Mouse (Mus musculus) MEL (cell line): ENCODE results near the gene Dpf2. TPM values are rescaled to one million over a fixed set of nuclear protein-coding genes. Genes with fewer than 3 reads are reported as not detected.
A peak's percentile ranks its signal among the peaks of the same experiment; 100 is the strongest.

Experiments used
- DNase-seq: peaks from one replicate; pipeline ENCODE4 v3.0.0; 2011; ENCODE audit warnings: low read depth, low spot score
- H3K27ac ChIP-seq: 2 replicates; pipeline ENCODE4 v1.5.1; 2012; ENCODE audit warnings: low read depth, mild to moderate bottlenecking, control low read depth, low read length, moderate library complexity; ENCODE audit not compliant: control insufficient read depth
- H3K27me3 ChIP-seq, 2 experiments: fragments of 150-350 bp in 1 of 2; sonication (generic) in 1 of 2; 2 replicates each; pipeline ENCODE4 v1.6.1; 2012; ENCODE audit warnings: low read length in 2 of 2, mild to moderate bottlenecking in 2 of 2, improper control_type of control experiment in 1 of 2, moderate library complexity in 1 of 2; ENCODE audit not compliant: insufficient read depth in 2 of 2, control insufficient read depth in 1 of 2
- H3K36me3 ChIP-seq, 2 experiments: 2 replicates each; pipeline ENCODE4 v1.6.1; 2012 to 2014; ENCODE audit warnings: low read length in 2 of 2, improper control_type of control experiment in 1 of 2, inconsistent platforms in 1 of 2, mild to moderate bottlenecking in 1 of 2; ENCODE audit not compliant: insufficient read depth in 2 of 2, control insufficient read depth in 1 of 2
- H3K4me1 ChIP-seq, 2 experiments: fragments of 150-350 bp in 1 of 2; sonication (generic) in 1 of 2; 2 replicates each; pipeline ENCODE4 v1.6.1; 2012; ENCODE audit warnings: low read length in 2 of 2, improper control_type of control experiment in 1 of 2, mild to moderate bottlenecking in 1 of 2; ENCODE audit not compliant: insufficient read depth in 2 of 2, control insufficient read depth in 1 of 2
- H3K4me3 ChIP-seq, 2 experiments: fragments of 150-350 bp in 1 of 2; sonication (generic) in 1 of 2; 2 replicates each; pipeline ENCODE4 v1.5.1; 2012; ENCODE audit warnings: low read depth in 2 of 2, low read length in 2 of 2, mild to moderate bottlenecking in 2 of 2, moderate library complexity in 2 of 2, control low read depth in 1 of 2, improper control_type of control experiment in 1 of 2; ENCODE audit not compliant: control insufficient read depth in 1 of 2, insufficient read depth in 1 of 2
- H3K79me2 ChIP-seq: 2 replicates; pipeline ENCODE4 v1.6.1; 2012; ENCODE audit warnings: mild to moderate bottlenecking, low read length, moderate library complexity; ENCODE audit not compliant: control insufficient read depth, poor library complexity, insufficient read depth
- H3K9ac ChIP-seq: 2 replicates; pipeline ENCODE4 v1.6.1; 2012; ENCODE audit warnings: low read depth, mild to moderate bottlenecking, control low read depth, low read length, moderate library complexity; ENCODE audit not compliant: control insufficient read depth, poor library complexity, severe bottlenecking
- H3K9me3 ChIP-seq: fragments of 150-350 bp; sonication (generic); replicated peaks from 2 replicates; pipeline ENCODE4 v1.6.1; 2012; ENCODE audit warnings: mild to moderate bottlenecking, low read length, improper control_type of control experiment, moderate library complexity; ENCODE audit not compliant: insufficient read depth
- BHLHE40 ChIP-seq: IDR thresholded peaks from 2 replicates; pipeline ENCODE4 v1.6.1; 2012; ENCODE audit warnings: low read depth, mild to moderate bottlenecking, inconsistent platforms, low read length, improper control_type of control experiment, borderline replicate concordance
- CHD1 ChIP-seq: IDR thresholded peaks from 2 replicates; pipeline ENCODE4 v1.6.1; 2012; ENCODE audit warnings: low read depth, mild to moderate bottlenecking, inconsistent platforms, low read length, improper control_type of control experiment
- CTCF ChIP-seq, 3 experiments: IDR thresholded peaks in 2 of 3; conservative IDR thresholded peaks in 1 of 3; 2 replicates each; pipeline ENCODE4 v1.5.1; 2011 to 2012; ENCODE audit warnings: low read length in 3 of 3, low read depth in 2 of 3, mild to moderate bottlenecking in 2 of 3, improper control_type of control experiment in 1 of 3, inconsistent platforms in 1 of 3, mixed read lengths in 1 of 3, moderate library complexity in 1 of 3; ENCODE audit not compliant: control insufficient read depth in 1 of 3, insufficient read depth in 1 of 3, poor library complexity in 1 of 3, severe bottlenecking in 1 of 3
- ELF1 ChIP-seq: IDR thresholded peaks from 2 replicates; pipeline ENCODE4 v1.6.1; 2014; ENCODE audit warnings: low read depth, mild to moderate bottlenecking, inconsistent platforms, low read length, improper control_type of control experiment, moderate library complexity
- EP300 ChIP-seq, 2 experiments: IDR thresholded peaks; 2 replicates each; pipeline ENCODE4 v1.6.1; 2011; ENCODE audit warnings: improper control_type of control experiment in 2 of 2, low read length in 2 of 2, low read depth in 1 of 2, mild to moderate bottlenecking in 1 of 2
- ETS1 ChIP-seq: IDR thresholded peaks from 2 replicates; pipeline ENCODE4 v1.6.1; 2012; ENCODE audit warnings: low read depth, mild to moderate bottlenecking, inconsistent platforms, low read length, improper control_type of control experiment, moderate library complexity
- GABPA ChIP-seq: IDR thresholded peaks from 2 replicates; pipeline ENCODE4 v1.6.1; 2012; ENCODE audit warnings: low read depth, mild to moderate bottlenecking, inconsistent platforms, low read length, improper control_type of control experiment, moderate library complexity
- GATA1 ChIP-seq: IDR thresholded peaks from 2 replicates; pipeline ENCODE4 v1.6.1; 2011; ENCODE audit warnings: low read depth, low read length, improper control_type of control experiment
- HCFC1 ChIP-seq: IDR thresholded peaks from 2 replicates; pipeline ENCODE4 v1.6.1; 2012; ENCODE audit warnings: low read depth, mild to moderate bottlenecking, inconsistent platforms, low read length, improper control_type of control experiment, moderate library complexity
- JUND ChIP-seq: IDR thresholded peaks from 2 replicates; pipeline ENCODE4 v1.6.1; 2011; ENCODE audit warnings: low read depth, mild to moderate bottlenecking, improper control_type of control experiment, low read length
- MAFK ChIP-seq: IDR thresholded peaks from 2 replicates; pipeline ENCODE4 v1.6.1; 2011; ENCODE audit warnings: low read depth, mild to moderate bottlenecking, low read length, improper control_type of control experiment, borderline replicate concordance
- MAX ChIP-seq: IDR thresholded peaks from 2 replicates; pipeline ENCODE4 v1.6.1; 2011; ENCODE audit warnings: low read length, improper control_type of control experiment
- MAZ ChIP-seq: IDR thresholded peaks from 2 replicates; pipeline ENCODE4 v1.6.1; 2012; ENCODE audit warnings: low read depth, mild to moderate bottlenecking, inconsistent platforms, low read length, improper control_type of control experiment
- MXI1 ChIP-seq: IDR thresholded peaks from 2 replicates; pipeline ENCODE4 v1.6.1; 2011; ENCODE audit warnings: mild to moderate bottlenecking, low read depth, low read length, improper control_type of control experiment
- MYB ChIP-seq: IDR thresholded peaks from 2 replicates; pipeline ENCODE4 v1.6.1; 2011; ENCODE audit warnings: mild to moderate bottlenecking, low read depth, low read length, improper control_type of control experiment
- MYC ChIP-seq: IDR thresholded peaks from 2 replicates; pipeline ENCODE4 v1.6.1; 2011; ENCODE audit warnings: low read depth, mild to moderate bottlenecking, low read length, improper control_type of control experiment, moderate library complexity
- NELFE ChIP-seq: IDR thresholded peaks from 2 replicates; pipeline ENCODE4 v1.6.1; 2011; ENCODE audit warnings: low read depth, low read length, improper control_type of control experiment
- NRF1 ChIP-seq: IDR thresholded peaks from 2 replicates; pipeline ENCODE4 v1.6.1; 2014; ENCODE audit warnings: low read depth, mild to moderate bottlenecking, inconsistent platforms, low read length, improper control_type of control experiment, moderate library complexity; ENCODE audit not compliant: poor library complexity, insufficient read depth, severe bottlenecking
- POLR2AphosphoS5 ChIP-seq: IDR thresholded peaks from 2 replicates; pipeline ENCODE4 v1.6.1; 2012; ENCODE audit warnings: low read depth, borderline replicate concordance, mild to moderate bottlenecking, inconsistent platforms, low read length, moderate library complexity, mixed read lengths
- RCOR1 ChIP-seq: IDR thresholded peaks from 2 replicates; pipeline ENCODE4 v1.6.1; 2012; ENCODE audit warnings: low read depth, mild to moderate bottlenecking, inconsistent platforms, low read length, improper control_type of control experiment
- SIN3A ChIP-seq: IDR thresholded peaks from 2 replicates; pipeline ENCODE4 v1.6.1; 2012; ENCODE audit warnings: low read length, improper control_type of control experiment, inconsistent platforms
- SMC3 ChIP-seq: IDR thresholded peaks from 2 replicates; pipeline ENCODE4 v1.6.1; 2011; ENCODE audit warnings: low read depth, low read length, improper control_type of control experiment
- TAL1 ChIP-seq: IDR thresholded peaks from 2 replicates; pipeline ENCODE4 v1.6.1; 2012; ENCODE audit warnings: mild to moderate bottlenecking, inconsistent platforms, low read length, moderate library complexity, mixed read lengths
- TBP ChIP-seq: IDR thresholded peaks from 2 replicates; pipeline ENCODE4 v1.8.0; 2011; ENCODE audit warnings: low read depth, low read length, improper control_type of control experiment
- TCF12 ChIP-seq: IDR thresholded peaks from 2 replicates; pipeline ENCODE4 v1.6.1; 2014; ENCODE audit warnings: low read depth, mild to moderate bottlenecking, inconsistent platforms, low read length, improper control_type of control experiment, moderate library complexity
- UBTF ChIP-seq: IDR thresholded peaks from 2 replicates; pipeline ENCODE4 v1.6.1; 2012; ENCODE audit warnings: low read depth, mild to moderate bottlenecking, inconsistent platforms, low read length, improper control_type of control experiment, moderate library complexity, borderline replicate concordance; ENCODE audit not compliant: insufficient read depth
- USF1 ChIP-seq: IDR thresholded peaks from 2 replicates; pipeline ENCODE4 v1.6.1; 2014; ENCODE audit warnings: low read depth, mild to moderate bottlenecking, inconsistent platforms, low read length, improper control_type of control experiment, moderate library complexity
- ZC3H11A ChIP-seq: IDR thresholded peaks from 2 replicates; pipeline ENCODE4 v1.6.1; 2012; ENCODE audit warnings: low read depth, mild to moderate bottlenecking, inconsistent platforms, low read length, improper control_type of control experiment
- ZKSCAN1 ChIP-seq: IDR thresholded peaks from 2 replicates; pipeline ENCODE4 v1.6.1; 2012; ENCODE audit warnings: low read depth, mild to moderate bottlenecking, inconsistent platforms, low read length, improper control_type of control experiment, moderate library complexity
- ZNF384 ChIP-seq: IDR thresholded peaks from 2 replicates; pipeline ENCODE4 v1.6.1; 2012; ENCODE audit warnings: low read depth, mild to moderate bottlenecking, inconsistent platforms, low read length, improper control_type of control experiment
- polyA plus RNA-seq, 2 experiments: library from polyadenylated mRNA; stranded (reverse) in 1 of 2; unstranded in 1 of 2; fragments of >175 nt in 1 of 2; fragments of >200 nt in 1 of 2; gene quantifications; 2 replicates each; pipeline versions ENCODE4 v1.2.1 to v1.2.4; 2012; ENCODE audit warnings: low replicate concordance in 2 of 2, low read depth in 1 of 2; ENCODE audit not compliant: insufficient read length in 2 of 2, insufficient read depth in 1 of 2, missing spikeins in 1 of 2
- total RNA-seq: library from RNA; depleted of rRNA; stranded (reverse); fragments of 300-350 nt; gene quantifications from 2 replicates; pipeline ENCODE4 v1.2.3, GENCODE M21; 2012

Dpf2 gene
- total and polyA plus RNA-seq, 3 experiments, result 58.6 to 166 (median 133) TPM

DNA sequence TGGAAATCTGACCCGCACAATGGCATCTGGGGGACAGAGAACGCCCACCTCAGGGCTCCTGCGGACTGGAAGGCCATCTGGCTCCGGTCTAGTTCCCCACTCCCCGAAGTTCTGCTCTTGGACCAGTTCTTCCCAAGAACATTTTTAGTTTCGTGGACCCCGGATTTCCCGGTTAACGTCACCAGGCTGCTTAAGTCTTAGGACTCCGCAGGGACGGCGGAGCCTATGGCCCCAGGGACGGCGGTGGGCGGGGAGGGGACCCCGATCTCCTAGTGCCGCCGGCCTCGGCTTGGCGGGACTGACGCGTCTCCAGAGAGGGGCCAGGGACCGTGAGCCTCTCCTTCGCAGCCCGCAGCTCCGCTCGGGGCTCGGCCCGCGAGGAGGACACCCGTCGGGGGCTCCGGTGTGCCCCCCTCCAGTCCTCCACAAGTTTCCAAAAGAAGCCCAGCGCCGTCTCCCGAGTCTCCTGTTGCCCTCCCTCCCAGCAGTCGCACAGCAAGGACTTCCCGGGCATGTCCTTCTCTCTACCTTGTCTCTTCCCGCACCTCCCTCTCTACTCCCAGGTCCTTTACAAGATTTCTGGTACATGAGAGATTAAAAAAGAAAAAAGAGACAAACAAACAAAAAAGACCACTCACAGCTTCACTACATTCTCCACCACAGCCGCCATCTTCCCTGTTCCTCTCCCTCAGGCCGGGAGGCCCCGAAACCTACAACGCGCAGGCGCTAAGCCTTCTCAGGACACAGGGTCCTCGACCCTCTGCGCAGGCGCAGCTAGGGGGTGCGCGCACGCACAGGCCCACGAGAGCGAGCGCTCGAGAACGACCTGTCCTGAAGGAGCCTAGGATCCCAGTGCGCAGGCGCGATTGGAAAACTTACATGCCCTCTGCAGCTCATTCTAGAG, 455 bp downstream of the Dpf2 start (continued):
- TF ChIP-seq TCF12, result peak; percentile 55; the same call in 1 of the 2 replicates
- no peak for TF ChIP-seq MAFK
- peak; percentile 96; the same call in 1 of the 2 replicates for TF ChIP-seq CHD1
- peak; percentile 49; the same call in 1 of the 2 replicates for TF ChIP-seq MAZ
- TF ChIP-seq NRF1, result peak; percentile 87
- peak; percentile 85 for TF ChIP-seq TBP
- peak; percentile 80; the same call in 1 of the 2 replicates for TF ChIP-seq SIN3A
- no peak for TF ChIP-seq GATA1
- TF ChIP-seq NELFE, result peak; percentile 98
- TF ChIP-seq POLR2AphosphoS5, result no peak
- TF ChIP-seq SMC3, result no peak
- no peak for TF ChIP-seq MXI1

DNA sequence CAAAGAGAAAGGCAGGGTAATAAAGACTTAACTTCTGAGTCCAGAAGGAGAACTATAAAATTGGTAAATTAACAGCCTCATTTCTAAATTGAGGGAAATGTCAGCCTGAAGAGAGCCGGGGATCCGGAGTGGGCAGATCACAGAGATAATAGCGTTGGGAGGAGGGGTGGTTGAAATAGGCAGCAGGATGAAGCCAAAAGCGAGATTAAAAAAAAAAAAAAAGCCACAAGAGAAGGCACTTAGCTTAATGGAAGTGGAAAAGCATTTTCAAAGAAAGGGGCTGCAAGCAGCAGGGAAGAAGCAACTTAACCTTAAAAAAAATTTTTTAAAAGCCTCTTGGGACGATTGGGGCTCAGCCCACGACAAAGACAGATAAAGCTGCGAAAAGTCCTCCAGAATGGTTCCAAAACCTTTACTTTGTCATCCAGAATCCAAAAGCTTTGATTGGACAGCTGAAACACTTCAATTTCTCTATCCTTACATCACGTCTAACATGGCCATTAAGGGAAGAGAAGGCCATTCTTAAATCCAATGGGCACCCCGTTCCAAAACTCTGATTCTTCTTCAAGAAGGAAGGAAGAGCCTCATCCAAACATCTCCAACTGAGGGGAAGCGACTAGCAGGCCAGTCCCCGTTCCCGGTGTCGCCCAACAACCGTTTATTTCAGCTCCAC, 1.2 kb downstream of the Dpf2 start:
- peak overlapping the region; percentile 89 for H3K27ac ChIP-seq
- peaks cover 47% of the 10 kb centered on the region for H3K79me2 ChIP-seq
- peak overlapping the region; percentile 87 to 99 for H3K4me3 ChIP-seq
- H3K27me3 ChIP-seq, result no peaks in the 10 kb centered on the region
- peaks cover 11 to 29% of the 10 kb centered on the region in 2 experiments for H3K36me3 ChIP-seq
- no peaks in the 10 kb centered on the region for H3K9me3 ChIP-seq
- H3K9ac ChIP-seq, result peak overlapping the region; percentile 97
- H3K4me1 ChIP-seq, result peaks cover 8 to 27% of the 10 kb centered on the region in 2 experiments
- peak; percentile 71 for DNase-seq
- TF ChIP-seq ELF1 (no peak), RCOR1 (0 out of 2 replicates have a peak, but pooled peaks have one; percentile 34), ZNF384 (peak; percentile 96), MYB (no peak), MYC (0 out of 2 replicates have a peak, but pooled peaks have one; percentile 28), SIN3A (peak; percentile 91), ZKSCAN1 (peak; percentile 23; the same call in 1 of the 2 replicates), NRF1 (no peak), MAX (no peak; the same call in 1 of the 2 replicates), ZC3H11A (no peak), GABPA (no peak), BHLHE40 (no peak), USF1 (no peak), GATA1 (peak; percentile 82), MAZ (no peak), TAL1 (no peak), UBTF (no peak), EP300 (IDR thresholded peaks at IDR 0.05; ENCODE audit: low read depth in 1 of 2, low read length in 2 of 2) (peak; percentile 47; a peak in 2 of 4 replicates), CTCF (IDR thresholded peaks at IDR 0.05 in 2 of 3, conservative IDR thresholded peaks at IDR 0.05 in 1 of 3; ENCODE audit: control insufficient read depth in 1 of 3, insufficient read depth in 1 of 3, low read depth in 2 of 3, low read length in 3 of 3, poor library complexity in 1 of 3, severe bottlenecking in 1 of 3) (no peak), ETS1 (peak; percentile 53), HCFC1 (no peak), JUND (no peak), TCF12 (peak; percentile 29; the same call in 1 of the 2 replicates), MXI1 (peak; percentile 59; the same call in 1 of the 2 replicates), MAFK (no peak), CHD1 (peak; percentile 95; the same call in 1 of the 2 replicates)
